Mouse (Mus musculus) retina, postnatal 7 days (tissue): Measurements from ENCODE around the gene Usp2.

Source experiments
- DNase-seq: peaks from one replicate; pipeline ENCODE4 v3.0.0-alpha.2; 2012; ENCODE audit warnings: low read depth, low spot score

Usp2 gene

DNA sequence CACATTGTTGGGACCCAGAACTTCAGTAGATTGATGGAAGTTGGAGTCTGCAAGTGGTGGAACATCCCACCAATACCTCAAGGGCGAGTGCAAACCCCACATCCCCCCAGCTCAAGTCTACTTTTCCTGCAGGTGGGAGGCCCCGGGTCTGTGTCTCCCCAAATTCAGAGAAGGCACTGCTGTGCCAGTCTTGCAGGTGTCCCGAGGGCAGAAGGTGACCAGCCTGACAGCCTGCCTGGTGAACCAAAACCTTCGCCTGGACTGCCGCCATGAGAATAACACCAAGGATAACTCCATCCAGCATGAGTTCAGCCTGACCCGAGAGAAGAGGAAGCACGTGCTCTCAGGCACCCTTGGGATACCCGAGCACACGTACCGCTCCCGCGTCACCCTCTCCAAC lies 20.4 kb upstream of the Usp2 start:
- DNase-seq = no peak

DNA sequence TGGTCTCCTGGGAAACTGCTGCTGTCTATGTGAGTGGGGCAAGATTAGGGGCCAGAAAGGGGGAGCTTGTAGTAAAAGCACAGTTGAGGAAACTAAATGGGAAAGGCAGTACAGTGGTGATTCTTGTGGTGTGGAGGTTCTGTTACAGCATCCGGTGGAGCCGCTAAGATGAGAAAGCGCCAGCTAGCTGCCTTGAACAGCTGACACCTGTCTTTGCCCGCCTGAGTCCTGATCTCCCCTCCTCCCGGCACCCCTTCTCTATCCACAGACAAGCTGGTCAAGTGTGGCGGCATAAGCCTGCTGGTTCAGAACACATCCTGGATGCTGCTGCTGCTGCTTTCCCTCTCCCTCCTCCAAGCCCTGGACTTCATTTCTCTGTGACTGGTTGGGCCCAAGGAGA lies 19.8 kb upstream of the Usp2 start:
- no peak for DNase-seq

GRCm38 (mm10) chr9:44047571-44048490 lies 19.0 kb upstream of the Usp2 start:
- DNase-seq = no peak

DNA sequence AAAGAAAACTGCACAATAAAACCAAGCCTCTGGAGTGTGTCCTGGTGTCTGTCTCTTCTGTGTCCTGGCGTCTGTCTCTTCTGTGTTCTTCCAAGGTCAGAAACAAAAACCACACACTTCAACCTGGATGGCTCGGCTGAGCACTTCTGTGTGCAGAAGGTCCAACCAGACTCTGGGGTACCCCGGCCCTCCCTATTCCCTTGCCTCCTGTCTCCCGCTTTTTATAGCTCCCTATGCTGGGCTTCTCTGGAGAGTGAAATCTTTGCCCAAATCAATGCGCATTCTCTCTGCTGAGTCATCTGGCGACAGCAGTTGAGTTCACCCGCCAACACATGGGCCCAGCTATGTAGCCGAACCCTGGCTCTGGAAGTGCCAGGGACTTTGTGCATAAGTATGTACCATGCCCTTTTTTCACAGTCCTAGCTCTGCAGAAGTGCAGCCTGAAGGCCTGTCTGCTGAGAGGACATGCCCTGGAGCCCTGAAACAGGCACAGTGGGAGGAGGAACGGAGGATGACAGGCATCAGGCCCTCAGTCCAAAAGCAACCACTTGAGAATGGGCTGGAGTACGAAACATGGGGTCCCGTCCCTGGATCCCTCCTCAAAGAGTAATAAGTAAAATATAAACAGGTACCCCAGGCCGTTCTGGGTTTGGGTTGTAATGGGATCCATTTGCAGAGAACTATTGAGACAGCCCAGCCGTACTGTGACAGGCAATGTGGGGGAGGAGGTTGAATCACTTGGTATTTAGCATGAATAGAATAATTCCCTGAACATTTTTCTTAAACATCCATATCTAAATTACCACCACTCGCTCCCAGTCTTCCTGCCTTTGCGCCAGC lies 18.1 kb upstream of the Usp2 start:
- no peak for DNase-seq

DNA sequence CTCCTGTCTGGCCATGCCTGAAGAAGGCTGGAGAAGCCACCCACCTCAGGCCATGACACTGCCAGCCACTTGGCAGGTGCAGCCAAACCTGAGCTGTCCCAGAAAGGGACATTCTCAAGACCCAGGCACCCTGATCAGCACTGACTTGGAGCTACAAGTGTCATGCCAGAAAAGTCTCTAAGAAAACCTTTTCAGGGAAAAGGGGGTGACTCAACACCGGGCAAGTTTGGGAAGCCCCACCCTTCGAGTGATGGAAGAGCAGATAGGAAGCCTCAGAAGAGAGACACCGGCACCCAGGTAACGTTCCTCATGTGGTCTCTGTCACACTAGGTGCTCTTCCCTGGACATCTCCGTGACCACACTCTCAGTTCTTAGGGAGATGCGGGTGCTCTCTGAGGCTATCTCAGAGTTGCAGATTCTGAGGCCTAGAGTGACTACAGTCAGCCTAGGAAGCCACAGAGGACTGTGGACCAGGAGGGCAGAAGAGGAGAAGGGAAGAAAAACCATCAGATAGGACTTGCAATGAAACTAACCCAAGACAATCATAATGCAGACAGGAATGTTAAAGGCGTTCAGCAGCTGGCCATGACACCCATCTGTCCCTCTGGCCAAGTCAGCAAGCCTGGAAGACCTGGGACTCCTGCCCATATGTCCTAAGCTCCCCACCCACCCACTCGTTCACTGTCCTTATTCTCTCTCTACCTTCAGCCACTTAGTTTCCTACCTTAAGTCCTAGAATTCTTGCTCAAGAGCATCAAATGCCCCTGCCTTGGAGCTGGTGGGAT lies 17.2 kb upstream of the Usp2 start:
- DNase-seq = no peak

- no peak for DNase-seq
Measured at GRCm38 (mm10) chr9:44052855-44053254, 14.0 kb upstream of the Usp2 start.

- no peak for DNase-seq
Measured at GRCm38 (mm10) chr9:44053936-44054335, 12.9 kb upstream of the Usp2 start.

DNA sequence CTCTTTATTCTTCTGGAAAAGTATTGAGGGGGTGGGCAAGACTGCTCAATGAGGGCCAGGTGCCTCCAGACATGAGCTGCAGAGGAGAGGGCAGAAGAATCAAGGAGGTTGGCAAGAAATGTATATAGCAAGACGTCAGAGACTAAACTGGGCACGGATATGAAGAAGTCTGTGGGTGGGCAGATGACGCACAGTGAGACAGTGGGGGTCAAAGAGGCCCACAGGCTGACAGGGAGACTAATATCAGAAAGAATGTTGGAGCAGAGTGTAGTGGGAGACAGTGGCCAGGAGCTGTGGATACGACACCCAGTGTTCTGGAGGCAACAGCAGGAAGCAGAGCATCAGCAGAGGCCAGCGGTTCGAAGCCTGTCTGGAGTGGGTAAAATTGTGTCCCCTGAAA lies 8.2 kb upstream of the Usp2 start:
- DNase-seq = no peak

- no peak for DNase-seq
Measured at GRCm38 (mm10) chr9:44065177-44065576, 1.6 kb upstream of the Usp2 start.

DNA sequence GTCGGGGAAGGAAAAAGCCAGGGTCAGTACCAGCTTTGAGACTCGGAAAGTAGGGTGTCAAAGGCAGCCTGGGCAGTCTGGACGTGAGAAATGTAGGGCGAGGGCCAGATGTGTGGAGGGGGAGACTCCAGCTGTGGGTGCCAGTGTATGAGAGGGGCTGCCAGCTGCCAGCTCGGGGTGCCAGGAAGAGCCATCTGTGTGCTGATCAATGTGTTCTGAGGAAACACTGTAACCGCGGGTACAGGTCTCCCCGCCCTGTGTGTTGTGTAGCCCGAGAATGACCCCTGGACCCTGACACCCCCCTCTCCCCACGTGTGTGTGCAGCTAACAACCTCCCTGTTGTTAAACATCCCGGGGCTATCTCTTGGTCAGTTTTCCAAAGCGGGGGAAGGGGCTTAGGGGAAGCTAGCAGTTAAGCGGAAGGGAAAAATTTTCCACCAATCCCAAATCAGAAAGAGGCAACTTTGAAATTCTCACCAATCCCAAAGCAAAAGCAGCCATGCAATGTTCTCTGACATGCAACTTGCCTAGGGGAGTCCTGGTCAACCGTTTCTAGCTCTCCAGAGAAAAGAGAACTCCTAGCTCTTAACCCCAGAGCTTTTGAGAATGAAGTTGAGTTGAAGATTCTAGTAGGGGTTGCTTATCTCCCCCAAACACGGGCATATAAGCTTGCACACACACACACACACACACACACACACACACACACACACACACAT lies 579 bp downstream of the Usp2 start:
- no peak for DNase-seq

DNA sequence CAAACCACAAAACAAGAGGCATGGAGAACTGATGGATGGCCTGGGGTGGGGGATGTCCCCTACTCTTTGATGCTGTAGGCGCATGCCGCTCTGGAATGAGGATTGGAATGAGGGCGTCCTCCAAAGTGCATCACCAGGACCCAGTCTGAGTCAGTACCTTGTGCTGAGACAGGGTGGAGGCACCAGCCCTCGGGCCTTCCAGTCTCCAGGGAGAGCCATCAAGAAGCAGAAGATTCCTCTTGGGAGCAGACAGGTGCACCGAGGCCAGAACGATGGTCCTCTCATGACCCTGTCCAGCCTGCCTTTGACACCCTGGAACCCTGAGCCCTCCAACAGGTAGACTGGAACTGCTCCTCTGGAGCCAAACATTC lies 1.1 kb downstream of the Usp2 start:
- DNase-seq = no peak

DNA sequence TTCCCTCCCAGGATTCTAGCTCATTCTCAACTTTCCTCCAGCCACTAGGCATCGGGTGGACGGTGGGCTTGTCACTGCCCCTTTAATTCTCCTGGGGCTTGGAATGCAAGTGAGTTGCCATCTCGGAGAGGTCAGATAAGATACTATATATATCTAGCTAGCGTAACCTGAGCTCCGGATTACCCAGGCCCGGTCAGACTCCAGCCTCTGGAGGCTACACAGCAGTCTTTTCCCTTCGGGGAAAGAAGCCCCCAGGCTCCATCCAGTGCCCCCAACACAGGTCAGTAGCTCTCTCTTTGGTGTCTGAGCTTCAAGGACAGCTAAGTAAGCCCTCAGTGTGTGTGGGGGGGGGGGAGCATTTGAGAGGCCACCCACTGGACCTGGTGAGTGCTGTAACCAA lies 2.4 kb downstream of the Usp2 start:
- no peak for DNase-seq

GRCm38 (mm10) chr9:44070113-44070843 lies 3.5 kb downstream of the Usp2 start:
- no peak for DNase-seq

DNA sequence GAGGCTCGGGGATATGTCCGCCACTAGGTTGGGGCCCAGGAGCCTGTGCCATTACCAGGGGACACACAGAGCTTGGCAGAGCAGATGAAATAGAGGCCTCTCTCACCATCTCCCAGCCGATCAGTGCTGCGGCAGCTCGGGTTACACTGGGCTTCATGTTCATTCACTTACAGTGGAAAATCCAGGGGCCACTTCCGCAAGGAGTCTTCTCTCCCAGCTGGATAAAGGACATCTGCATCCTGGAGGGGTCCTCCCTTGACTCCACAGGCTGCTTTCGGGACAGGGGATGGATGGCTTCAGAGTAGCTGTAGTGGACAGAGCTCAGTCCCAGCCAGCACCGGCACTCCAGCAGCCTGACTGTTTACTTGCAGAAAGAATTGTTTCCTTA lies 4.0 kb downstream of the Usp2 start:
- DNase-seq = no peak

- DNase-seq = no peak
Measured at GRCm38 (mm10) chr9:44071914-44072598, 5.2 kb downstream of the Usp2 start.

- DNase-seq = no peak
Measured at GRCm38 (mm10) chr9:44072599-44072915, 5.7 kb downstream of the Usp2 start.

- no peak for DNase-seq
Measured at GRCm38 (mm10) chr9:44073115-44073514, 6.3 kb downstream of the Usp2 start.

GRCm38 (mm10) chr9:44074395-44075275 lies 7.8 kb downstream of the Usp2 start:
- no peak for DNase-seq

DNA sequence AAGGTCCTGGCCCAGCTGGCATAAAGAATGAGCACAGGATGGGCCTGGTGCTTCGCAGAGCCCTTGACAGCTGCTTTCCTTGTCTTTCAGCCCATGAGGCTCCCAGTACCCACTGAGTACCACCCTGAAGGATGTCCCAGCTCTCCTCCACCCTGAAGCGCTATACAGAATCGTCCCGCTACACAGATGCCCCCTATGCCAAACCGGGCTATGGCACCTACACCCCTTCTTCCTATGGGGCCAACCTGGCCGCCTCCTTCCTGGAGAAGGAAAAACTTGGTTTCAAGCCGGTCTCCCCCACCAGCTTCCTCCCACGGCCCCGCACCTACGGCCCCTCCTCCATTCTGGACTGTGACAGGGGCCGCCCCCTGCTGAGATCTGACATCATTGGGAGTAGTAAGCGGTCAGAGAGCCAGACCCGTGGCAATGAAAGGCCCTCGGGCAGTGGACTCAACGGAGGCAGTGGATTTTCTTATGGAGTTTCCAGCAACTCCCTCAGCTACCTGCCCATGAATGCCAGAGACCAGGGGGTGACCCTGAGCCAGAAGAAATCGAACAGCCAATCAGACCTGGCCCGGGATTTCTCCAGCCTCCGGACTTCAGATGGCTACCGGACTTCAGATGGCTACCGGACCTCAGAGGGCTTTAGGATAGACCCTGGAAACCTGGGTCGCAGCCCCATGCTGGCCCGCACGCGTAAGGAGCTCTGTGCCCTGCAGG lies 8.6 kb downstream of the Usp2 start:
- no peak for DNase-seq
